Comparison of ENCODE assay signal across 13 mouse cellular contexts in the genomic region with DNA sequence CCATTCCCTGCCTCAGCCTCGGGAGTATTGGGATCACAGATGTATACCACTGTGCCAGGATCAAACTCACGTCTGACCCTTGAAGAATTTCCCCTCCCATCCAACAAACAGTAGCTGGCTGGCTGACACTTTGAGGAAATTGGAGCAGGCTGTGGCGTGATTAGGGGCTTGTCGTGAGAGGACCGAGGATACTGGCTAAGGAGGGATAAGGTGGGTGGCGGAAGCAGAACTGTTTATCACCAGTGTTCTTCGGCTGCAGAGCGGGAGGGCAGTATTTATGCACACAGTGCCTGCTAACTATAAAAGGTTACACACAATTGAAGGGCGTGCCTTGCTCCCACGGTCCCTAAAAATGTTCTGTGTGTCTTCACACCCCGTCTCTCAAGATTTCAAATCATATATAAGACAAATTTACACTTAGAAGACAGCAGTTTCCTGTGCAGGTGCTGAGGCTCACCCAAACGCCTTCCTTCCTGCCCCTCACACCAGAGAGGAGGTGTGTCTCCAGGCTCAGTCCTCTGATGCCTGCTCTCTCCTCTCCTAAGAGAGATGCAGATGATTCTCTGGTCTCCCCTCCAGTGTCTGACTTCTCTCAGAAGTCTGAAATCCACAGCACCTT. TPM values are rescaled to one million over a fixed set of nuclear protein-coding genes. Genes with fewer than 3 reads are reported as not detected.
DNase-seq lines count a peak whose midpoint lies in the region; ATAC-seq lines count a peak whose summit lies in the region.
"Had no signal": no experiment of that assay in that cellular context is flagged by ENCODE, and none has a peak within 500 bp of the region (broad histone marks: within the 10 kb centered on the region; RNA-seq: fewer than 3 reads in every experiment).

No protein-coding gene starts in this region.

- peaks cover 12% of the 10 kb centered on the region for H3K4me1 ChIP-seq in heart, embryonic 13.5 days
- H3K4me1 ChIP-seq in heart, embryonic 11.5 days (ENCODE audit: control insufficient read depth, insufficient read depth, low read length) = no peaks in the 10 kb centered on the region

- peak; percentile 63 for DNase-seq in CD4-positive, CD25-positive, alpha-beta regulatory T cell, adult 2 months (ENCODE audit: low read depth, low spot score)
- peak; percentile 16 for DNase-seq in kidney, postnatal 14 days
- no peak for DNase-seq in left cerebral cortex, adult 8-10 months (ENCODE audit: low spot score in 2 of 2)
- DNase-seq in layer of hippocampus, adult 9-10 months (ENCODE audit: low spot score) = no peak
- DNase-seq in adrenal gland, postnatal 25 days = no peak
- DNase-seq: cerebellum, adult 9-11 months had no signal

- H3K9me3 ChIP-seq in heart, embryonic 13.5 days = 0 out of 2 replicates have a peak, but pooled peaks cover 6% of the 10 kb centered on the region
- 0 out of 2 replicates have a peak, but pooled peaks cover 4% of the 10 kb centered on the region for H3K9me3 ChIP-seq in heart, embryonic 11.5 days (replicated peaks; ENCODE audit: control insufficient read depth, low read length)

- H3K4me3 ChIP-seq in heart, embryonic 13.5 days = no peak overlapping the region
- no peak overlapping the region for H3K4me3 ChIP-seq in heart, embryonic 11.5 days (ENCODE audit: low read depth, low read length)
- H3K4me3 ChIP-seq: erythroblast, embryonic 14.5 days had no signal

- no peak for ATAC-seq in heart, embryonic 13.5 days (ENCODE audit: extremely low read depth, insufficient number of reproducible peaks, low FRiP score, low TSS enrichment)
- no peak for ATAC-seq in heart, embryonic 11.5 days (replicated peaks; ENCODE audit: insufficient number of reproducible peaks, low FRiP score, low TSS enrichment)
- ATAC-seq in megakaryocyte-erythroid progenitor cell, adult 5-6 weeks (replicated peaks; ENCODE audit: low FRiP score, low TSS enrichment, poor library complexity, severe bottlenecking) = peak; percentile 44; the same call in 1 of the 2 replicates

- 0 out of 2 replicates have a peak overlapping the region, but pooled peaks have one; percentile 13 for H3K4me2 ChIP-seq in heart, embryonic 13.5 days
- no peak overlapping the region for H3K4me2 ChIP-seq in heart, embryonic 11.5 days

- H3K36me3 ChIP-seq in heart, embryonic 13.5 days = no peaks in the 10 kb centered on the region
- no peaks in the 10 kb centered on the region for H3K36me3 ChIP-seq in heart, embryonic 11.5 days (ENCODE audit: control insufficient read depth, insufficient read depth, low read length)

- no peak overlapping the region for H3K9ac ChIP-seq in heart, embryonic 13.5 days
- H3K9ac ChIP-seq in heart, embryonic 11.5 days (ENCODE audit: low read depth, low read length) = no peak overlapping the region

- H3K27ac ChIP-seq in heart, embryonic 13.5 days (replicated peaks) = peak overlapping the region; percentile 71
- H3K27ac ChIP-seq in heart, embryonic 11.5 days (ENCODE audit: low read depth, low read length) = no peak overlapping the region

- H3K27me3 ChIP-seq in heart, embryonic 13.5 days (replicated peaks) = no peaks in the 10 kb centered on the region
- H3K27me3 ChIP-seq in heart, embryonic 11.5 days (ENCODE audit: control insufficient read depth, insufficient read depth, low read length) = no peaks in the 10 kb centered on the region

- 33% methylated on average over 12 of the region's 12 CpGs for WGBS in heart, embryonic 13.5 days
- WGBS in heart, embryonic 11.5 days (ENCODE audit: insufficient replicate concordance) = 40% methylated on average over 12 of the region's 12 CpGs

RNA-seq across cellular contexts. Expression of a gene that starts 24.5 kb away (rescaled TPM):
- not detected in 2 replicates for polyA plus RNA-seq in heart, embryonic 13.5 days (2015; fragmentation: Nextera tagmentation; extraction: Ambion mirVana)
- 0.11 TPM in 1 of 2 replicates, not detected in the other for polyA plus RNA-seq in heart, embryonic 11.5 days (2014; fragmentation: Nextera tagmentation; extraction: Ambion mirVana)
- total RNA-seq in megakaryocyte-erythroid progenitor cell, adult 5-6 weeks (2014; fragmentation: Nextera tagmentation) = not detected in 2 replicates
- total RNA-seq in megakaryocyte-erythroid progenitor cell, adult 5-6 weeks (2017) = not detected in 2 replicates
- total RNA-seq in left cerebral cortex, adult 8-10 months (2022) = under 1 TPM; 0.21 to 0.39 (median 0.26) TPM
- total RNA-seq in adrenal gland, postnatal 25 days (2021) = not detected in 2 replicates
- total RNA-seq: monocyte, adult 5-6 weeks had no signal
- polyA plus RNA-seq: erythroblast, embryonic 14.5 days had no signal

RNA-seq across cellular contexts. Expression of a gene that starts 42.8 kb away (rescaled TPM):
- polyA plus RNA-seq in heart, embryonic 13.5 days (2015; fragmentation: Nextera tagmentation; extraction: Ambion mirVana) = 2.5 and 3.5 TPM in 2 replicates
- polyA plus RNA-seq in heart, embryonic 11.5 days (2014; fragmentation: Nextera tagmentation; extraction: Ambion mirVana) = 5.8 and 6.1 TPM in 2 replicates
- total RNA-seq in megakaryocyte-erythroid progenitor cell, adult 5-6 weeks (2014; fragmentation: Nextera tagmentation) = 0.48 TPM in 1 of 2 replicates, not detected in the other
- 0.11 and 0.42 TPM in 2 replicates for total RNA-seq in megakaryocyte-erythroid progenitor cell, adult 5-6 weeks (2017)
- total RNA-seq in left cerebral cortex, adult 8-10 months (2022) = under 1 TPM; 0.23 to 0.82 (median 0.55) TPM
- total RNA-seq in adrenal gland, postnatal 25 days (2021) = 1.5 and 1.8 TPM in 2 replicates

RNA-seq across cellular contexts. Expression of a gene that starts 53.9 kb away (rescaled TPM):
- polyA plus RNA-seq in heart, embryonic 13.5 days (2015; fragmentation: Nextera tagmentation; extraction: Ambion mirVana) = 0.05 TPM in 1 of 2 replicates, not detected in the other
- 0.06 TPM in 1 of 2 replicates, not detected in the other for polyA plus RNA-seq in heart, embryonic 11.5 days (2014; fragmentation: Nextera tagmentation; extraction: Ambion mirVana)
- total RNA-seq in megakaryocyte-erythroid progenitor cell, adult 5-6 weeks (2014; fragmentation: Nextera tagmentation) = not detected in 2 replicates
- total RNA-seq in megakaryocyte-erythroid progenitor cell, adult 5-6 weeks (2017) = not detected in 2 replicates
- total RNA-seq in left cerebral cortex, adult 8-10 months (2022) = under 1 TPM in 1 of 4 experiments, not detected in 3; 0.35 TPM
- total RNA-seq in adrenal gland, postnatal 25 days (2021) = 2.1 and 2.7 TPM in 2 replicates
- total RNA-seq: left cerebral cortex, postnatal 25 days had no signal
- polyA plus RNA-seq: C2C12; erythroblast, embryonic 14.5 days had no signal

RNA-seq across cellular contexts. Expression of a gene that starts 58.3 kb away (rescaled TPM):
- 214 and 235 TPM in 2 replicates for polyA plus RNA-seq in heart, embryonic 13.5 days (2015; fragmentation: Nextera tagmentation; extraction: Ambion mirVana)
- 170 and 183 TPM in 2 replicates for polyA plus RNA-seq in heart, embryonic 11.5 days (2014; fragmentation: Nextera tagmentation; extraction: Ambion mirVana)
- total RNA-seq in megakaryocyte-erythroid progenitor cell, adult 5-6 weeks (2014; fragmentation: Nextera tagmentation) = 109 and 125 TPM in 2 replicates
- total RNA-seq in megakaryocyte-erythroid progenitor cell, adult 5-6 weeks (2017) = 19.7 and 27.5 TPM in 2 replicates
- 100 to 1,000 TPM; 197 to 255 (median 240) TPM for total RNA-seq in left cerebral cortex, adult 8-10 months (2022)
- total RNA-seq in adrenal gland, postnatal 25 days (2021) = 271 and 305 TPM in 2 replicates

RNA-seq across cellular contexts. Expression of a gene that starts 58.3 kb away (rescaled TPM):
- 9.0 and 9.5 TPM in 2 replicates for polyA plus RNA-seq in heart, embryonic 13.5 days (2015; fragmentation: Nextera tagmentation; extraction: Ambion mirVana)
- polyA plus RNA-seq in heart, embryonic 11.5 days (2014; fragmentation: Nextera tagmentation; extraction: Ambion mirVana) = 7.7 and 9.3 TPM in 2 replicates
- 5.4 and 9.6 TPM in 2 replicates for total RNA-seq in megakaryocyte-erythroid progenitor cell, adult 5-6 weeks (2014; fragmentation: Nextera tagmentation)
- total RNA-seq in megakaryocyte-erythroid progenitor cell, adult 5-6 weeks (2017) = 0.33 and 0.91 TPM in 2 replicates
- 1 to 10 TPM; 3.2 to 5.1 (median 3.8) TPM for total RNA-seq in left cerebral cortex, adult 8-10 months (2022)
- 7.1 and 7.2 TPM in 2 replicates for total RNA-seq in adrenal gland, postnatal 25 days (2021)
- total RNA-seq: monocyte, adult 5-6 weeks had no signal

Comparison
In these comparisons a context has a peak if more than half of its experiments do, and no peak if none do; other contexts are left out.
1. DNase-seq: peak in CD4-positive, CD25-positive, alpha-beta regulatory T cell, adult 2 months (single experiment) and kidney, postnatal 14 days (single experiment); none in left cerebral cortex, adult 8-10 months (0 of 2), layer of hippocampus, adult 9-10 months (single experiment) and adrenal gland, postnatal 25 days (single experiment).